Mouse (Mus musculus): ENCODE data around the gene Dpy30.

DNA sequence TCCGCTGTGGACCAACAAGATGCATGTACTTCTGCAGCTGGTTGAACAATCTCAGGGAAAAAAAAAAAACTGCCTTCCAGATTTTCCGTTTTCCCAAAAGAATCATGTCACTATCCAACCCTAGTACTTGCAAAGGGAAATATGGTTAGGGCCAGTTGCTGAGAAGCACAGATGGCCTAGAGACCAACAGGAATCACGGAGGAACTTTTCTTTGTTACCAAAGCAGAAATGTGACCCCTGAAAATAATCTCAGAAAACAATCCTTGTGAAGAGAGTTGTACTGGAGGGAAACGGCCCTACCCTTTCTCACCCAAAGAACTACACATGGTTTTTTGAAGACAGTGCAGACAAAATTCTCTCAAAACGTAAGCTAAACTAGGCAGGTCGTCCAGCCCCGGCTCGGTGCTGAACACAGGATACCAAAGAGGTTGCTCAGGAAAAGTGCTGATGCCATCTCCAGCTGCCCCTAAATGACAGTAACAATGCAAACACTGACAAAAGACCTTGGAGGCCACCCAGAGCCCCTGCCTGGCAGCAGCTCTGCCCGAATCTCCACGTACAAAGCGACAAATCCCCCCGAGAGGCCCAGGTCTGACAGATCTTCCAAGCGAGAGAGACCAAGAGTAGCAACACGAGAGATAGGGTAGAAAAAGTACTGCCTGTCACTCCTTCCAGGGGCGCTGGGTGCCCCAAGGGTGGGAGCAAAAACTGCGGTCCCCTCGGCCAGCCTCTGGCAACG is 29.9 kb downstream of the Dpy30 start:
- TF ChIP-seq POLR2A (IDR thresholded peaks at IDR 0.05; ENCODE audit: control insufficient read depth, low read depth, low read length): no peak
- no peak for TF ChIP-seq CTCF (IDR thresholded peaks at IDR 0.05; ENCODE audit: control insufficient read depth, insufficient read depth, insufficient replicate concordance, low read depth, low read length)
